Mouse (Mus musculus): ENCODE measurements around the gene Timm44. TPM values are rescaled to one million over a fixed set of nuclear protein-coding genes. Genes with fewer than 3 reads are reported as not detected.
A peak's percentile ranks its signal among the peaks of the same experiment; 100 is the strongest.

Gene Timm44
- polyA plus RNA-seq, 1 experiment from 2014 or later = 38.3 TPM

DNA sequence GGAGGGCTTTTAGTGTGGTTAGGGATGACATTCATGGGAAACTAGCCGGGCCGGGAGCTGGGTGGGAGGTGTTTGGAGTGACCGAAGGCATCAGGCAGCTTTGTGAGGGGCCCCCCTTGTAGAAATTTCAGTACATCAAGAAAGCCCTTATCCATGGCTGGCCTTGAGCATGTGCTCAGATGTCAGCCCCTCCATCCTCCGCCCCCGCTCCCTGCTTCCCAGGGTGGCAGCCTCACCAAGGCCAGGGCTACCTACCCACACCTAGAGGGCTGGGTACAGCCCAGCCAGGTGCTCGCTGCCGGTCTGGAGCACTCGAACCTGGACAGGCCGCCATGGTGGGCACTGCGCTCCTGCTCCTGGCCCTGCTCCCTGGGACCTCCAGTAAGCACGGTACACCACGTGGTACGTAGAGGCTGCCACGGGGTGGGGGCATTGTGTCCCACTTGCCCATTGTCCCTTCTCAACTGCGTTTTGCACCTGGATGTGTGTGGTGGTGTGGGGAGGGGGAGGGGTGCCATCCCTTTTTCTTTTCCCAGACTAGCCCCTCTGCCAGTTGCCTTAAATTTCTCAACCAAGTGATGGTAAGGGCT lies 27.7 kb downstream of the Timm44 start, which contains the start of gene Tgfbr3l:
Gene Tgfbr3l, plus strand, starts transcription at position 264 of the 590 bp plus-strand sequence.
- Histone ChIP-seq H3K9me3 (no peaks in the 10 kb centered on the region), H3K27ac (replicated peaks) (no peak within 1 kb of the TSS), H3K9ac (0 out of 2 replicates have a peak within 1 kb of the TSS, but pooled peaks have one; percentile 23), H3K4me3 (no peak within 1 kb of the TSS), H3K27me3 (no peaks in the 10 kb centered on the region), H3K4me2 (no peak within 1 kb of the TSS), H3K36me3 (peaks cover 70% of the 10 kb centered on the region), H3K4me1 (replicated peaks) (peaks cover 21% of the 10 kb centered on the region)
- no peak for ATAC-seq (ENCODE audit: low read depth)
- 79% methylated on average over 15 of the region's 15 CpGs for WGBS

DNA sequence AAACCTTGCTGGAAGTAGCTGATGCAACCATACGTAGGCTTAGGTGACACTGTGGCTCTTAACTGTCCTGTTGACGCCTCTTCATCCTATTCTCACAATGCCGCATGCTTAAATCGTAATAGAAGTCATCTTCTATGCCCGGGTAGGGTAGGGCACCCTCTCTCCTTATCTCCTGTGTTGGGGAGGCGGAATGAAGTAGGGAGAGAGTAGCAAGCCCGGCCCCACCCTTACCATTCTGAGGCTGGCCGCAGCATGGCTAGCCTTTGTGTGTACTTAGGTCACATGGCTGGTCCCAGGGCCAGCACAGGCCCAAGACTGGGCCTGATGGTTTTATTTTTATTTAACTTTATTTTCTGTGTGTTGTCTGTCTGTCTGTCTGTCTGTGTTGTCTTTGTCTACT lies 28.5 kb downstream of the Timm44 start:
- no peak for ATAC-seq (ENCODE audit: low read depth)
- Histone ChIP-seq H3K4me1 (replicated peaks) (peaks cover 17% of the 10 kb centered on the region), H3K27ac (replicated peaks) (no peak overlapping the region), H3K4me3 (no peak overlapping the region), H3K36me3 (peaks cover 78% of the 10 kb centered on the region), H3K9ac (no peak overlapping the region), H3K9me3 (no peaks in the 10 kb centered on the region), H3K4me2 (no peak overlapping the region), H3K27me3 (no peaks in the 10 kb centered on the region)
- WGBS = 91% methylated on average over 8 of the region's 8 CpGs

- 82% methylated on average over 13 of the region's 13 CpGs for WGBS
- Histone ChIP-seq H3K9me3 (no peaks in the 10 kb centered on the region), H3K4me3 (no peak overlapping the region), H3K4me1 (replicated peaks) (peaks cover 17% of the 10 kb centered on the region), H3K27me3 (no peaks in the 10 kb centered on the region), H3K27ac (replicated peaks) (no peak overlapping the region), H3K4me2 (no peak overlapping the region), H3K9ac (no peak overlapping the region), H3K36me3 (peaks cover 90% of the 10 kb centered on the region)
- no peak for ATAC-seq (ENCODE audit: low read depth)
Measured at GRCm38 (mm10) chr8:4245737-4246136, 30.0 kb downstream of the Timm44 start.

- H3K36me3 ChIP-seq = peaks cover 93% of the 10 kb centered on the region
- 96% methylated on average over 5 of the region's 5 CpGs for WGBS
- H3K9me3 ChIP-seq = no peaks in the 10 kb centered on the region
Measured at GRCm38 (mm10) chr8:4245061-4245460, 30.7 kb downstream of the Timm44 start.

GRCm38 (mm10) chr8:4239193-4239890 lies 36.4 kb downstream of the Timm44 start:
- Histone ChIP-seq H3K27ac (replicated peaks) (peak overlapping the region; percentile 94), H3K9me3 (no peaks in the 10 kb centered on the region), H3K27me3 (no peaks in the 10 kb centered on the region), H3K4me1 (replicated peaks) (peaks cover 33% of the 10 kb centered on the region), H3K4me2 (peak overlapping the region; percentile 96), H3K36me3 (peaks cover 38% of the 10 kb centered on the region), H3K9ac (peak overlapping the region; percentile 84), H3K4me3 (peak overlapping the region; percentile 87)
- peak; percentile 51; the same call in 1 of the 2 replicates for ATAC-seq (ENCODE audit: low read depth)
- 14% methylated on average over 19 of the region's 19 CpGs for WGBS

More at GRCm38 (mm10) chr8:4245061-4245460, 30.7 kb downstream of the Timm44 start:
- no peak overlapping the region for H3K4me2 ChIP-seq
- no peak overlapping the region for H3K27ac ChIP-seq (replicated peaks)
- no peak for ATAC-seq (ENCODE audit: low read depth)
- no peak overlapping the region for H3K4me3 ChIP-seq
- no peaks in the 10 kb centered on the region for H3K27me3 ChIP-seq
- peaks cover 20% of the 10 kb centered on the region for H3K4me1 ChIP-seq (replicated peaks)
- H3K9ac ChIP-seq = no peak overlapping the region

GRCm38 (mm10) chr8:4238434-4239192 lies 37.1 kb downstream of the Timm44 start, which contains the start of the genes Map2k7 and Gm49320:
Gene Map2k7 (plus strand): TSS chr8:4238740.
Gene Gm49320 (plus strand): TSS chr8:4238865.
- Histone ChIP-seq H3K27me3 (no peaks in the 10 kb centered on the region), H3K27ac (replicated peaks) (peak within 1 kb of the TSS; percentile 94), H3K4me3 (peak within 1 kb of the TSS; percentile 87), H3K4me1 (replicated peaks) (peaks cover 33% of the 10 kb centered on the region), H3K9ac (peak within 1 kb of the TSS; percentile 84), H3K4me2 (peak within 1 kb of the TSS; percentile 96), H3K9me3 (no peaks in the 10 kb centered on the region), H3K36me3 (peaks cover 31% of the 10 kb centered on the region)
- under 1% methylated on average over 66 of the region's 71 CpGs for WGBS
- ATAC-seq (ENCODE audit: low read depth) = peak; percentile 94

GRCm38 (mm10) chr8:4237814-4238433 lies 37.8 kb downstream of the Timm44 start:
- H3K9me3 ChIP-seq = no peaks in the 10 kb centered on the region
- no peaks in the 10 kb centered on the region for H3K27me3 ChIP-seq
- peak overlapping the region; percentile 74 for H3K9ac ChIP-seq
- H3K4me3 ChIP-seq = peak overlapping the region; percentile 87
- WGBS = 21% methylated on average over 15 of the region's 15 CpGs
- ATAC-seq (ENCODE audit: low read depth) = peak; percentile 0; the same call in 1 of the 2 replicates
- peaks cover 33% of the 10 kb centered on the region for H3K4me1 ChIP-seq (replicated peaks)
- H3K36me3 ChIP-seq = peaks cover 24% of the 10 kb centered on the region
- H3K27ac ChIP-seq (replicated peaks) = peak overlapping the region; percentile 94
- H3K4me2 ChIP-seq = peak overlapping the region; percentile 74

DNA sequence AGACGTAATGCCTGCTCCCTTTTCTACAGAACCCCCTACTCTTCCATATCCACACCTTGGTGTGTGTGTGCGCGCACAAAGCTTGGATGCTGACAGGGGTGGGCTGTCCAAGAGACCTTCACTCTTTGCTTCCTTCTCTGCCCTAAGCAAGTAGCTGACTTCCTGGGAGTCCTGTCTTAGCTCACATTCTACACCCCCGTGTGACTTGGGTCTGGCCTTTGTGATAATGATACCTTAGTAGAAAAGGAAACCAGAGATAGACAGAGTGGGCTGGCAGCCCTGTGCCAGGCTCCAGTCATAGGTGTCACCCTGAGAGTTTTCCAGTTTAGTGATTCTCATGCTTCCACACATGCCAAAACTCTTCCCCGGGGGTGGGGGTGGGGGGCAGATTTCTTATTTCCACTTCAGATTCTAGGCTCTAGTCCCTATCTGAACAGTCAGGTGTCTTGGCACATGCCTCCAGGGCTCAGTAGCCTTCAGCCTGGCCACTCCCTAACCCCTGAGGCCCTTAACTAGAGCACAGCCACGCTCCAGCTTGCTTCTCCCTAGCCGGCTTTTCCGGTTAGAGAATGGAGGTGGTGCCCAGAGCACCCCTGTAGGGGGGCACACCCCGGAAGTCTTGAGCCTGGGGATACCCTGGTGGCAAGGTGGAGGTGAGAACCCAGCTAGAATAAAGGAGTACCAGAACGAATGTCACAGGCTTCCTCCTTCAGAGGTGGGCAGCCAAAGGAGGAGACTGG lies 44.9 kb downstream of the Timm44 start:
- H3K9ac ChIP-seq = no peak overlapping the region
- 0 out of 2 replicates have a peak, but pooled peaks cover 6% of the 10 kb centered on the region for H3K4me1 ChIP-seq (replicated peaks)
- H3K27ac ChIP-seq (replicated peaks) = no peak overlapping the region
- H3K4me2 ChIP-seq = no peak overlapping the region
- no peaks in the 10 kb centered on the region for H3K36me3 ChIP-seq
- H3K27me3 ChIP-seq = peaks cover 33% of the 10 kb centered on the region
- no peaks in the 10 kb centered on the region for H3K9me3 ChIP-seq
- ATAC-seq (ENCODE audit: low read depth) = no peak
- WGBS = 61% methylated on average over 10 of the region's 10 CpGs
- no peak overlapping the region for H3K4me3 ChIP-seq

DNA sequence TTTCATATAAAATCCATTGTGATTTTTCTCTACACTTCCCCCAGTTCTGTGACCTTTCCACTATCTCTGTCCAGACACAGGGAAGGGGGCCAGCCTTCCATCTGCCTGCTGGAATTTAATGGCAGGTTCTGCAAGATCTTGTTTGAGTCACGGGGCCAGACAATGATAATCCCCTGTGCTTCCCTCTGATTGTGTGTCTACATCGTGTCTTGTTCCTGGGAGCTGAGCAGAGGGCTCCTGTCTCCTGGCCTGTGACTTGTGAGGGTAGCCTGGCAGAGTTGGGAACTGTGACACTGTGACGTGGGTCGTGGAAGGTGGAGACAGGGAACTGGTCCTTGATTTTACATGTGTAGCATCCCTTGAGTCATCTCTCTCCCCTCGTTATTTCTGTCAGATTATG lies 45.9 kb downstream of the Timm44 start:
- Histone ChIP-seq H3K27ac (replicated peaks) (no peak overlapping the region), H3K4me1 (replicated peaks) (0 out of 2 replicates have a peak, but pooled peaks cover 6% of the 10 kb centered on the region), H3K4me2 (no peak overlapping the region), H3K9ac (no peak overlapping the region), H3K27me3 (peaks cover 42% of the 10 kb centered on the region), H3K36me3 (no peaks in the 10 kb centered on the region), H3K9me3 (no peaks in the 10 kb centered on the region), H3K4me3 (no peak overlapping the region)
- WGBS = 74% methylated on average over 5 of the region's 5 CpGs
- no peak for ATAC-seq (ENCODE audit: low read depth)

DNA sequence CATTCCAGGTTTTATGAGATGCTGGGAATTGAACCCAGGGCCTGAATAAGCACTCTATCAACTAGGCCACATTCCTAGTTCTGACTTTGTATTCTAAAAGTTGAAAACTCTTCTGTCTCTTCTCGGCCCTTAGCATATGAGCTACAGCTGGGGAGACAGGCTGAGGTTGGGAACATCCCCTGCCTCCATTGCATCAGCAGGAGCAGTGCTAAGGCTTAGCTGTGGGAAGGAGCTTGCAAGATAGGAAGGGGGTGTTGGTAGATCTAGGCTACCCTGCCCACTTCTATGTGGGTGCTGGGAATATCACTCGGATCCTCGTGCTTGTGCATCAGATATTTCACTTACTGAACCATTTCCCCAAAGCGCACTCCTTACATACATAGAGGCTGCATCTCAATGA lies 47.8 kb downstream of the Timm44 start:
- Histone ChIP-seq H3K36me3 (no peaks in the 10 kb centered on the region), H3K9me3 (no peaks in the 10 kb centered on the region), H3K4me3 (no peak overlapping the region), H3K27me3 (peaks cover 42% of the 10 kb centered on the region), H3K9ac (no peak overlapping the region), H3K4me2 (no peak overlapping the region), H3K4me1 (replicated peaks) (0 out of 2 replicates have a peak, but pooled peaks cover 6% of the 10 kb centered on the region), H3K27ac (replicated peaks) (no peak overlapping the region)
- WGBS = 91% methylated on average over 4 of the region's 4 CpGs
- ATAC-seq (ENCODE audit: low read depth) = no peak

DNA sequence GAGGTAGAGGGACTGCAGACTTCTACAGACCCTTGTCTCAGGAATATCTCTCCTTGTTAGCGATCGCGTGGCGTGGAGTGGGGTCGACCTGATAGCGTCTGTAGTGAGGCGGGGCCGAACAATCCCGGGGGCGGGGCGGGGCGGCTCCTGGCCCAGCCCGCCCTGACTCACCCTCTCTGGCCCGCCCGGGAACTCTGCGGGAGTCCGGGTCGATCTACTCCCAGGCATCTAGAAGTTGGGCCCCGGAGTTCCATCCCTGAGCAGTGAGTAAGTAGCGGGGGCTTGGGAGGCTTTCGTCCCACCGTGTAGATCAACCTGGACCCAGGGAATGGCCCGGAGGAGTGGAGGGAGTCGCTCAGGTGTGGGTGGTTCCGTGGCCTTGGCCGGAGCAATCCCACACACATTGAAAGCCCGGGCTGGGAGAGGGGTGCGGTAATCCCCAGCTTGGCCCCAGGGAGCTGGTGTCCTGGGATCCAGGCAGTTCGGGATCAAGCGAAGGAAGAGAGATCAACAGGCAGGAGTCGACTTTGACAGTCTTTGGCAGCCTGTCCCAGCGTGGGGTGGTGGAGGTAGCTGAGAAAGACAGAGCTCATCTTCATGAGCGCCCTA lies 48.9 kb downstream of the Timm44 start, which contains the start of gene Lrrc8e:
Gene Lrrc8e, plus strand, starts transcription at position 89 of the 609 bp plus-strand sequence.
- peaks cover 42% of the 10 kb centered on the region for H3K27me3 ChIP-seq
- no peak within 1 kb of the TSS for H3K9ac ChIP-seq
- 0 out of 2 replicates have a peak, but pooled peaks cover 6% of the 10 kb centered on the region for H3K4me1 ChIP-seq (replicated peaks)
- no peak; the same call in 1 of the 2 replicates for ATAC-seq (ENCODE audit: low read depth)
- H3K27ac ChIP-seq (replicated peaks) = no peak within 1 kb of the TSS
- H3K36me3 ChIP-seq = no peaks in the 10 kb centered on the region
- WGBS = 4% methylated on average over 33 of the region's 33 CpGs
- 0 out of 2 replicates have a peak within 1 kb of the TSS, but pooled peaks have one; percentile 10 for H3K4me3 ChIP-seq
- no peaks in the 10 kb centered on the region for H3K9me3 ChIP-seq
- H3K4me2 ChIP-seq = peak within 1 kb of the TSS; percentile 46

Data from neural tube, embryonic 13.5 days (tissue).